Mouse (Mus musculus) adrenal gland, adult 2 months (tissue): ENCODE results near the gene Npc2. TPM values are rescaled to one million over a fixed set of nuclear protein-coding genes. Genes with fewer than 3 reads are reported as not detected.

ENCODE experiments used
- DNase-seq: peaks from one replicate; pipeline ENCODE4 v3.0.0; 2021
- polyA plus RNA-seq: library from polyadenylated mRNA; depleted of rRNA; stranded (reverse); fragments of >200 nt; gene quantifications from 2 replicates; pipeline ENCODE4 v1.2.3, GENCODE M21; 2012; rRNA removed
- total RNA-seq, 2 experiments: library from RNA; stranded (reverse); gene quantifications; 2 replicates each; pipeline ENCODE4 v1.2.3; 2021

Gene Npc2
- total and polyA plus RNA-seq, 3 experiments: 85.4 to 126 (median 100) TPM

- DNase-seq: no peak
These were observed 44.5 kb downstream of the Npc2 start for GRCm38 (mm10) chr12:84728421-84728820.

GRCm38 (mm10) chr12:84727434-84727833, 45.5 kb downstream of the Npc2 start:
- no peak for DNase-seq

- no peak for DNase-seq
These were observed 46.0 kb downstream of the Npc2 start for GRCm38 (mm10) chr12:84726986-84727385.

GRCm38 (mm10) chr12:84726391-84726790, 46.6 kb downstream of the Npc2 start:
- DNase-seq: no peak

GRCm38 (mm10) chr12:84718462-84719244, 54.3 kb downstream of the Npc2 start:
- no peak for DNase-seq

- no peak for DNase-seq
These were observed 58.4 kb downstream of the Npc2 start for GRCm38 (mm10) chr12:84714578-84714977.

GRCm38 (mm10) chr12:84709842-84710439, 63.0 kb downstream of the Npc2 start:
- DNase-seq: peak; percentile 20

- DNase-seq: no peak
These were observed 65.1 kb downstream of the Npc2 start for GRCm38 (mm10) chr12:84707804-84708203.

- DNase-seq: no peak
These were observed 66.1 kb downstream of the Npc2 start for GRCm38 (mm10) chr12:84706886-84707285.

Other genes with a start within 250 kb of the Npc2 start
- gene Vsx2, start 203.4 kb downstream of the Npc2 start, total RNA-seq: not detected
- gene Vsx2, start 203.4 kb downstream of the Npc2 start, polyA plus RNA-seq: not detected in 2 replicates
- gene Abcd4, start 155.7 kb downstream of the Npc2 start, total RNA-seq: 10 to 100 TPM; 12.1 to 12.4 TPM
- gene Abcd4, start 155.7 kb downstream of the Npc2 start, polyA plus RNA-seq: 27.7 and 30.3 TPM in 2 replicates
- gene Vrtn, start 132.1 kb downstream of the Npc2 start, total RNA-seq: not detected
- gene Vrtn, start 132.1 kb downstream of the Npc2 start, polyA plus RNA-seq: not detected in 2 replicates
- not detected for gene Syndig1l, start 74.3 kb downstream of the Npc2 start, total RNA-seq
- not detected in 2 replicates for gene Syndig1l, start 74.3 kb downstream of the Npc2 start, polyA plus RNA-seq
- gene Isca2, start 99 bp upstream of the Npc2 start, total RNA-seq: 10 to 100 TPM; 76.0 to 80.8 TPM
- gene Isca2, start 99 bp upstream of the Npc2 start, polyA plus RNA-seq: 42.1 and 54.5 TPM in 2 replicates
- 10 to 100 TPM in 1 of 2 experiments, 1 to 10 TPM in 1; 6.6 to 11.9 TPM for gene Ltbp2, start 103.4 kb upstream of the Npc2 start, total RNA-seq
- 11.8 and 16.1 TPM in 2 replicates for gene Ltbp2, start 103.4 kb upstream of the Npc2 start, polyA plus RNA-seq
- gene Fcf1, start 197.7 kb upstream of the Npc2 start, total RNA-seq: 100 to 1,000 TPM in 1 of 2 experiments, 10 to 100 TPM in 1; 89.4 to 117 TPM
- 10.6 and 10.9 TPM in 2 replicates for gene Fcf1, start 197.7 kb upstream of the Npc2 start, polyA plus RNA-seq
- 10 to 100 TPM; 29.6 to 33.5 TPM for gene Arel1, start 197.7 kb upstream of the Npc2 start, total RNA-seq
- gene Arel1, start 197.7 kb upstream of the Npc2 start, polyA plus RNA-seq: 19.1 and 20.2 TPM in 2 replicates
- gene Ylpm1, start 223.2 kb upstream of the Npc2 start, total RNA-seq: 10 to 100 TPM; 37.6 to 49.2 TPM
- gene Ylpm1, start 223.2 kb upstream of the Npc2 start, polyA plus RNA-seq: 12.7 and 23.7 TPM in 2 replicates